Mouse (Mus musculus) intestine, embryonic 15.5 days (tissue): ENCODE results near the gene Elovl2. TPM values are rescaled to one million over a fixed set of nuclear protein-coding genes. Genes with fewer than 3 reads are reported as not detected.

Experiments
- ATAC-seq: fragments of 200-750 bp; cut with Nextera tagmentation; 2 replicates; pipeline ENCODE4 v1.8.0; 2017; ENCODE audit warnings: moderate TSS enrichment, moderate library complexity
- H3K27ac ChIP-seq: fragments of 300-500 bp; sonication (generic); 2 replicates; pipeline ENCODE4 v1.5.1; 2015; ENCODE audit warnings: mild to moderate bottlenecking, inconsistent platforms
- H3K27me3 ChIP-seq: fragments of 300-500 bp; sonication (generic); replicated peaks from 2 replicates; pipeline ENCODE4 v1.6.1; 2015; ENCODE audit warnings: inconsistent platforms
- H3K36me3 ChIP-seq: fragments of 300-500 bp; sonication (generic); 2 replicates; pipeline ENCODE4 v1.6.1; 2015; ENCODE audit warnings: inconsistent platforms
- H3K4me1 ChIP-seq: fragments of 300-500 bp; sonication (generic); replicated peaks from 2 replicates; pipeline ENCODE4 v1.6.1; 2015; ENCODE audit warnings: inconsistent platforms
- H3K4me2 ChIP-seq: fragments of 300-500 bp; sonication (generic); replicated peaks from 2 replicates; pipeline ENCODE4 v1.6.1; 2015; ENCODE audit warnings: mild to moderate bottlenecking, inconsistent platforms
- H3K4me3 ChIP-seq: fragments of 300-500 bp; sonication (generic); replicated peaks from 2 replicates; pipeline ENCODE4 v1.5.1; 2015; ENCODE audit warnings: inconsistent platforms
- H3K9ac ChIP-seq: fragments of 300-500 bp; sonication (generic); 2 replicates; pipeline ENCODE4 v1.6.1; 2015; ENCODE audit warnings: inconsistent platforms
- H3K9me3 ChIP-seq: fragments of 300-500 bp; sonication (generic); 2 replicates; pipeline ENCODE4 v1.6.1; 2016; ENCODE audit warnings: inconsistent platforms
- WGBS: fragments of 180-500 bp; shearing (Covaris S2); methylation state at CpG from one replicate; pipeline ENCODE4 v1.1.7; 2015; 5-methylcytosine and 5-hydroxymethylcytosine counted together
- polyA plus RNA-seq: library from polyadenylated mRNA; unstranded; fragments of >200 nt; fragmentation: Nextera tagmentation; extraction: Ambion mirVana; gene quantifications from 2 replicates; pipeline ENCODE4 v1.2.1, GENCODE M21; 2015

The Elovl2 gene
- polyA plus RNA-seq, 1 experiment from 2014 or later, result 8.1 TPM

GRCm38 (mm10) chr13:41200861-41201260, 19.3 kb downstream of the Elovl2 start:
- no peak overlapping the region for H3K4me3 ChIP-seq
- no peak overlapping the region for H3K9ac ChIP-seq
- WGBS, result 83% methylated on average over 2 of the region's 2 CpGs
- no peak for ATAC-seq
- H3K36me3 ChIP-seq, result no peaks in the 10 kb centered on the region
- H3K4me2 ChIP-seq, result no peak overlapping the region
- no peaks in the 10 kb centered on the region for H3K9me3 ChIP-seq
- no peaks in the 10 kb centered on the region for H3K27me3 ChIP-seq
- no peak overlapping the region for H3K27ac ChIP-seq
- H3K4me1 ChIP-seq, result no peaks in the 10 kb centered on the region

GRCm38 (mm10) chr13:41195640-41196333, 24.4 kb downstream of the Elovl2 start:
- Histone ChIP-seq H3K27ac (no peak overlapping the region), H3K9ac (no peak overlapping the region), H3K4me2 (no peak overlapping the region), H3K36me3 (no peaks in the 10 kb centered on the region), H3K4me3 (no peak overlapping the region), H3K4me1 (no peaks in the 10 kb centered on the region), H3K27me3 (no peaks in the 10 kb centered on the region), H3K9me3 (no peaks in the 10 kb centered on the region)
- ATAC-seq, result no peak
- WGBS, result 67% methylated on average over 3 of the region's 3 CpGs

- H3K27me3 ChIP-seq, result no peaks in the 10 kb centered on the region
- no peaks in the 10 kb centered on the region for H3K9me3 ChIP-seq
- 82% methylated on average over 6 of the region's 6 CpGs for WGBS
- H3K9ac ChIP-seq, result no peak overlapping the region
- no peak overlapping the region for H3K4me3 ChIP-seq
- H3K4me1 ChIP-seq, result no peaks in the 10 kb centered on the region
- ATAC-seq, result no peak
- H3K27ac ChIP-seq, result no peak overlapping the region
- no peak overlapping the region for H3K4me2 ChIP-seq
- H3K36me3 ChIP-seq, result no peaks in the 10 kb centered on the region
Measured at GRCm38 (mm10) chr13:41187886-41188285, 32.3 kb downstream of the Elovl2 start.

- Histone ChIP-seq H3K4me3 (no peak overlapping the region), H3K27ac (no peak overlapping the region), H3K36me3 (no peaks in the 10 kb centered on the region), H3K9me3 (no peaks in the 10 kb centered on the region), H3K9ac (no peak overlapping the region), H3K4me1 (no peaks in the 10 kb centered on the region), H3K27me3 (no peaks in the 10 kb centered on the region), H3K4me2 (no peak overlapping the region)
- ATAC-seq, result no peak
- WGBS, result 56% methylated on average over 5 of the region's 5 CpGs
Measured at GRCm38 (mm10) chr13:41158426-41158825, 61.8 kb downstream of the Elovl2 start.

- H3K27ac ChIP-seq, result no peak overlapping the region
- no peaks in the 10 kb centered on the region for H3K36me3 ChIP-seq
- no peak overlapping the region for H3K4me2 ChIP-seq
- H3K27me3 ChIP-seq, result no peaks in the 10 kb centered on the region
- no peak for ATAC-seq
- no peaks in the 10 kb centered on the region for H3K9me3 ChIP-seq
- no peak overlapping the region for H3K9ac ChIP-seq
- H3K4me3 ChIP-seq, result no peak overlapping the region
- no peaks in the 10 kb centered on the region for H3K4me1 ChIP-seq
- WGBS, result 78% methylated on average over 11 of the region's 11 CpGs
Measured at GRCm38 (mm10) chr13:41153146-41153545, 67.1 kb downstream of the Elovl2 start.

GRCm38 (mm10) chr13:41146271-41146670, 73.9 kb downstream of the Elovl2 start:
- no peak overlapping the region for H3K4me2 ChIP-seq
- H3K36me3 ChIP-seq, result no peaks in the 10 kb centered on the region
- no peak overlapping the region for H3K9ac ChIP-seq
- no peak overlapping the region for H3K4me3 ChIP-seq
- H3K27me3 ChIP-seq, result no peaks in the 10 kb centered on the region
- no peaks in the 10 kb centered on the region for H3K4me1 ChIP-seq
- no peak overlapping the region for H3K27ac ChIP-seq
- H3K9me3 ChIP-seq, result no peaks in the 10 kb centered on the region
- WGBS, result 84% methylated on average over 10 of the region's 10 CpGs
- ATAC-seq, result no peak

GRCm38 (mm10) chr13:41145433-41145970, 74.7 kb downstream of the Elovl2 start:
- Histone ChIP-seq H3K4me3 (no peak overlapping the region), H3K27ac (no peak overlapping the region), H3K9me3 (no peaks in the 10 kb centered on the region), H3K9ac (no peak overlapping the region), H3K4me1 (no peaks in the 10 kb centered on the region), H3K4me2 (no peak overlapping the region), H3K27me3 (no peaks in the 10 kb centered on the region), H3K36me3 (no peaks in the 10 kb centered on the region)
- ATAC-seq, result no peak
- WGBS, result 76% methylated on average over 6 of the region's 6 CpGs

- Histone ChIP-seq H3K4me3 (no peak overlapping the region), H3K27ac (no peak overlapping the region), H3K36me3 (no peaks in the 10 kb centered on the region), H3K4me2 (no peak overlapping the region), H3K27me3 (no peaks in the 10 kb centered on the region), H3K4me1 (no peaks in the 10 kb centered on the region), H3K9ac (no peak overlapping the region), H3K9me3 (no peaks in the 10 kb centered on the region)
- 0 out of 2 replicates have a peak, but pooled peaks have one; percentile 45 for ATAC-seq
- 6% methylated on average over 6 of the region's 6 CpGs for WGBS
Measured at GRCm38 (mm10) chr13:41134901-41135300, 85.3 kb downstream of the Elovl2 start.

Other genes starting within 250 kb of the Elovl2 start
- gene Pak1ip1, start 219.4 kb downstream of the Elovl2 start, polyA plus RNA-seq, result 78.8 and 86.0 TPM in 2 replicates
- gene Tmem14c, start 204.1 kb downstream of the Elovl2 start, polyA plus RNA-seq, result 272 and 297 TPM in 2 replicates
- gene Mak, start 140.7 kb downstream of the Elovl2 start, polyA plus RNA-seq, result 0.14 and 0.31 TPM in 2 replicates
- gene Gcm2, start 109.4 kb downstream of the Elovl2 start, polyA plus RNA-seq, result 0.06 TPM in 1 of 2 replicates, not detected in the other
- 0.13 and 0.23 TPM in 2 replicates for gene Sycp2l, start 106.1 kb downstream of the Elovl2 start, polyA plus RNA-seq
- gene Smim13, start 29.4 kb upstream of the Elovl2 start, polyA plus RNA-seq, result 11.0 and 11.8 TPM in 2 replicates
- not detected in 2 replicates for gene Gm17364, start 53.6 kb upstream of the Elovl2 start, polyA plus RNA-seq